Mouse (Mus musculus): Measurements from ENCODE around the gene Ano8. TPM values are rescaled to one million over a fixed set of nuclear protein-coding genes. Genes with fewer than 3 reads are reported as not detected.

Ano8 gene
- polyA plus RNA-seq, 2 experiments from 2014 or later = 0.20 TPM; not detected in 1

- ATAC-seq = no peak
These were observed 13.3 kb upstream of the Ano8 start for GRCm38 (mm10) chr8:71498816-71499690.

DNA sequence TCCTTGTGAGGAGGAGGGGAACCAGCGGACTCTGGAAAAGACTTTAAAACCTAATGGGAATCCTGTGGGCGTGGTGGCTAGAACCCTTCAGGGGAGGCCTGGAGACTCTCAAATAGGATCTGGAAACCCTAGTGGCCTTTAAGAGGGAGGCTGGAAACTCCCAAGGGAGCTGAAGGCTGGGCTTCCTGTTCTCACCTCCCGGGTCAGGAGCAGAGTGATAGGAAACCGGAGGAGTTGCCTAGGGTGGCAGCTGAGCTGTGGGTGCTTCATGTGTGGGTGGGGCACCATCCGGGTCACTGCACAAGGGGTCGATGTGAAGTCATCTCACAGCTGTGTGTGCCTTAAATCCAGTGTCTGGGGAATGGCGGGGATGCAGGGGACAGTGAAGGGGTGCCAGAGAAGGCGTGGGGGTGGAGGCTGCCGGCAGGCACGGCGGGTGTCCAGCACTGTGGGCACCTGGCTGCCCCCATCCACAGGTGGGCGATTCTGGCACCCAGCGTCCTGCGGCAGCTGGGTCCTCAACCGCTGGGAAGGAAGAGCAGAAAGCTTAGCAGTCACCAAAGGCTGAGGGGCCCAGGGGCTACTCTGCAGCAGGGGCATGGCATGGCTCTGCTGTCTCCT lies 12.2 kb upstream of the Ano8 start:
- ATAC-seq = no peak

DNA sequence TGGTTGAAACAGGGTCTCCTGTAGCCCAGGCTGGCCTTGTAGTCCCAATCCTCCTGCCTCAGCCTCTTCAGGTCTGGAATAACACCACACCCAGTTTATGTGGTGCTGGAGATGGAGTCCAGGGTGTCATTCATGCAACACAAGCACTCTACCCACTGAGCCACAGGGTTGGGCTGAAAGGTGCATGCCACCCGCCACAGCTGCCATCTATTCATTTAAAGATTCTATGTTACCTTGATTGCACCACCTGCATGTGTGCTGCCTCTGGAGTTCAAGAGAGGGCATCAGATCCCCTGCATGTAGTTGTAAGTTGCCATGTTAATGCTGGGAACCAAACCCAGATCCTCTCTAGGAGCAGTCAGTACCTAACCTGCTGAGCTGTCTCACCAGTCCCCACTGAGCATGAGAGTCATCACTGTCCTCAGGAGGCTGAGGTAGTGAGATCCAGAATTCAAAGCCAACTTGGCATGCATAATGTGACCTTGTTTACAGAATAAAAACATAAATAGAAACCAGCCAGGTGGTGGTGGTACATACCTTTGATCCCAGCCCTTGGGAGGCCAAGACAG lies 11.4 kb upstream of the Ano8 start:
- ATAC-seq = no peak

GRCm38 (mm10) chr8:71496481-71496880 lies 10.7 kb upstream of the Ano8 start:
- no peak for ATAC-seq

DNA sequence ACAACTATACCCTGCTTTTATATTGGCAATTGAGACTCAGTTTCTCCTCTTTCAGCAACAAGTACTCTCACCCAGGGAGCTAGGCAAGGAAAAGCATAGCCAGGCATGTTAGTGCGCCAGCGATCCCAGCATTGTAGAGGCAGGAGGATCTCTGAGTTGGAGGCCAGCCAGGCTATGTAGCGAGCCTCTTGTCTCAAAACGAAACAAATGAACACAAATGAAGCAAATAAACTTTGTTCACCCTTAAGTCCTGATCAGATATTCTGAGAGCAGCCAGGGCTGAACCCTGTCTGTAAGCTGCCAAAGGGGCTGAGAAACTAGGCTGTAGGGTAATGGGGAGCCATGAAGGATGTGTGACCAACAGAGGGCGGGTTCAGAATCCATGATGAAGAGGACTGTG lies 10.0 kb upstream of the Ano8 start:
- no peak for ATAC-seq

GRCm38 (mm10) chr8:71495039-71495438 lies 9.3 kb upstream of the Ano8 start:
- ATAC-seq = peak; percentile 57

- ATAC-seq = peak; percentile 91
These were observed 2.7 kb upstream of the Ano8 start for GRCm38 (mm10) chr8:71488454-71488853.

DNA sequence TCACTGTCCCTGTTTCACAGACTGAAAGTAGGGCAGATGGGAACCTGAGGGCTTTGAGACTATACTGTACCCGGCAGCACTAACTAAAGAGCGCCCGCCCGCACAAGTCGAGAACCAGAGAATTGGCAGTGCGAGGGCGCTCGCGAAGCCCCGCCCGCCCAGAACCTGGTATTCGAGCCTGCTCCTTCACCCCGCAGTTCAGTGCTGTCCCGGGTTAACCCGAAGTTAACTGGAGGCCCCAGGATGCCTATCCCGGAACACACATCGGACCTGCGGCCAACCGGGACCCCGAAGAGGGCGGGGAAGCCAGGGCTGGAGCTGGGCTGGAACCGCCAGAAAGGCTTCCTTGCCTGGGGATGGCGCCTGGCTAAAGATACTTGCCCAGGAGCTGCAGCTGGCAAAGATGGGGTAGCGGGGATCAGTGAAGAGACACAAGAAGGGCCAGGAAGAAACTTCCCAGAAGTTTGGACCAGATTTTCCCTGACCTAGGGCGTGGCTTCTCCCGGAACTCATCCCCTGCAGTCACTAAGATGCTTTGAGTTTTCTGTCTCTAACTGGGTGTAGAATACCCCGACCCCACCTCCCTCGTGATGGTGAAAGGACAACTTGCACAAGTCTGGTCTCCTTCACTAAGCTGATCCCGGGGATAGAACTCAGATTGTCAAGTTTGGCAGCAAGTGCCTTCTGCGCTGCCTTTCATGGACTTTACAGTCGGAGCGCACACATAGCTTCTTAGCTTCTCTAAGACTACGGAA lies 2.1 kb upstream of the Ano8 start, which contains the start of gene Gtpbp3:
Gene Gtpbp3, plus strand, starts transcription at position 413 of the 755 bp plus-strand sequence.
- ATAC-seq = peak; percentile 44

DNA sequence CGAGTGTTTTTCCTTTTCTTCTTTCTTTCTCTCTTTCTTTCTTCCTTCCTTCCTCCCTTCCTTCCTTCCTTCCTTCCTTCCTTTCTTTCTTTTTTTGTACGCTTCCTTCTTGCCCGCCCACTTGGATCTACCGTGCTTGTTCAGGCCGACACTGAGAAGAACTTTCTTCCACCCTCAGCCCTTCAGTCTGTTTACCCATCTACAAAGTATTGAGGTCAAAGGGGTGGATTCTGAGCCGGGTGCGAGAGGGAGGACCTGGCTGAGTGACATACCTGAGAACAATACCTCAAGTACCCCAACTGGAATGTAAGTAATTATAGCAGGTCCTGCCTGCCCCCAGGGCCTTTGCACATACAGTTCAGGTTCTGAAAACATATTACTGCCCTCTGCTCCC lies 370 bp upstream of the Ano8 start:
- no peak for ATAC-seq

- ATAC-seq = no peak
These were observed 1.0 kb downstream of the Ano8 start for GRCm38 (mm10) chr8:71484736-71485135.

GRCm38 (mm10) chr8:71483932-71484331 lies 1.8 kb downstream of the Ano8 start:
- ATAC-seq = no peak

- ATAC-seq = no peak
These were observed 6.8 kb downstream of the Ano8 start for GRCm38 (mm10) chr8:71478943-71479342.

DNA sequence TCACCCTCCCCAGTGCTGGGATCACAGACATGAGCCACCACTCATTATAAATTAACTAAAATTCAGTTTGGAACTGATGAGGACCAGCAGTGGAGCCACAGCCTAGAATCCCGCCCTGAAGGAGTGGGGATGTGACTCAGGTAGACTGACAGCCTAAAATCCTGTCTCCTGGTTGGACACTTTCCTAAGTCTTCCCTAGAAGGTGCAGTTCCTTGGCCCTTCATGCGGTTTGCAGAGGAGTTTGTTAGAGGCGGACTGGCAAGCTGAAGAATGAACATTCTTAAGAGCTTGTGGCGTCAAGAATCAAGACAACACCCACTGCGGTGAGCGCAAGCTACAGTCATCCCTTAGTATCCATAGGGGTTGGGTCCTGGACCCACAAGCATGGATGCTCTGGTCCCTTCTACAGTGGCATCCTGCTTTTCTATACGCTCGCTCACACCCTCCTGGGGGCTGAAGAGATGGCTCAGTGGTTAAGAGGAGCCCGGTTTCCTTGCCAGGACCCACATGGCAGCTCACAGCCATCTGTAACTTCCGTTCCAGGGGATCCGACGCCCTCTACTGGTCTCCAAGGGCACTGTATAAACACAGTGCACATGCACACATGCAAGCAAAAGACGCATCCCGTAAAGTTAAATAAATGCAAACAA lies 8.4 kb downstream of the Ano8 start:
- ATAC-seq = peak; percentile 38

DNA sequence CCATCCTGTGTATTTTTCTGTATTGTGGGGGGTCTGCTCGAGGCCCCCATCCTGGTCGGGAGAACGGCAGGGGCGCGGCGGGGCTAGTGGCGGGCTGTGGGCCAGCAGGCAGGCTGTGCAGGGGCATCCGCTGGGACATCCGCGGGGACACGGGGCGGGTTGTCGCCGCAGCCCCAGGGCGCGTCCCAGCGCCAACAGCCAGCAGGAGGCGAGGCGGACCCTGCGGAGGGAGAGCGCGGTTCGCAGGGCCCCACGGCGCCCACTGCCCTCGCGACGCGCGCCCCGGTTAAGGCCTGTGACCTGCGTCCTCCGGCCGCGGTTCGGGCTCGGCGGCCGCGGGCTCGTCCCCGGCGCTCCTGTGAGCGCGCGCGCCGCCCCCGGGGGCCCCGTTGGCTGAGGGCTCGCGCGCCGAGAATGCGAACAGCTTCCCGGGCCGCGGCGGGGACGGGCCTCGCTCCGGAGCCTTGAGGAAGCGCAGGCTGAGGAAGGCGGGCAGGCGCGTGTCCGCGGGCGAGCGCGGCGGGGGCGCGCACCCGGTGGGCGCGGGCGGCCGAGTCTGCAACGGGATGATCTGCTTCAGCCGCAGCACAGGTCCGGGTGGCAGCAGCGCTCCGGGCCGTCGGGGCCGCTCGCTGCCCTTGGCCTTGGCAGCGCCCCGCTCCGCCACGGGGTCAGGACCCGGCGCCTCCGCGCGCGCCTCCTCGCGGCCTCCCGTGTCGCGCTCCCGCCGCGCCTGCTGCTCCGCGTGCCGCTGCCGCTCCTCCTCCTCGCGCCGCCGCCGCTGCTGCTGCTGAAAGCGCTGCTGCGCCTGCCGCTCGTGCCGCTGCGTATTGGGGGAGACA lies 9.4 kb downstream of the Ano8 start:
- peak; percentile 75 for ATAC-seq

DNA sequence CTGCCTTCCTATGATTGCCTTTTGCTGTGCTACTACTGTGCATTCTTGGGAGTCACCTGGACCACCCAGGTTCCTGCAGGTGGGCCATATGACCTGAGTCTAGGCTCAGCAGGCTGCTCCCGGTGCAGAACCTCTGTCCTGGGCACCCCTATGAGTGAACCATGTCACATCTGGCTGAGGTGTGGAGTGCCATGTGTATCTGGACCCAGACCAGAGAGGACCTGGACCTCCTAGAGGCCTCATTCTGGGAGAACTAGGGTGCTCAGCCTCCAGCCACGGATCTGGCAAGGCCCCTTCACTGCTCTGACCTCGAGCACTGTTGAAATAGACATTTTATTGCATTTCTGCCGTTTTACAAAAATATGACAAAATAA lies 10.1 kb downstream of the Ano8 start:
- ATAC-seq = no peak

GRCm38 (mm10) chr8:71474785-71475701 lies 10.7 kb downstream of the Ano8 start:
- no peak for ATAC-seq

GRCm38 (mm10) chr8:71474344-71474743 lies 11.4 kb downstream of the Ano8 start:
- ATAC-seq = no peak

GRCm38 (mm10) chr8:71472601-71473386 lies 13.0 kb downstream of the Ano8 start:
- no peak for ATAC-seq

- no peak for ATAC-seq
These were observed 13.9 kb downstream of the Ano8 start for GRCm38 (mm10) chr8:71471861-71472260.

DNA sequence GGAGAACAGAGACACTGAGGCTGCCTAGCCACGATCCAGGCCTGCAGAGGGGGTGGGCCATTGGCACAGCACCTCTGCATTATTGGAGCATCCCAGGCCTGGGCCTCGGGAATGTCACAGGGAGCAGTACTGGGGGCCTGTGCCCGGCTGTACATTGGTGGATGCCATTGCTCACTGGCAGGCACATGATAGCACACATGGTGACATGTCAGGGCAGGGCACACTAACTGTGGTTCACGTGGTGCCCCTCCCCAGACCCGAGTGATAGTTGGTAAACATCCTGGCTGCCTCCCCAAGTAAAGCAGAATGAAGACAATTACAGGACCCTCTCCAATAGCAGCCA lies 14.9 kb downstream of the Ano8 start:
- ATAC-seq = no peak
